Mouse (Mus musculus) stomach, postnatal 0 days (tissue): Measurements from ENCODE around the gene Krt83.

Experiments used
- CTCF ChIP-seq: IDR thresholded peaks from 2 replicates; pipeline ENCODE4 v1.5.1; 2016; ENCODE audit warnings: antibody characterized with exemption, low read depth, mild to moderate bottlenecking, moderate library complexity
- EP300 ChIP-seq: optimal IDR thresholded peaks from 2 replicates; pipeline ENCODE3; 2016; ENCODE audit warnings: antibody characterized with exemption

DNA sequence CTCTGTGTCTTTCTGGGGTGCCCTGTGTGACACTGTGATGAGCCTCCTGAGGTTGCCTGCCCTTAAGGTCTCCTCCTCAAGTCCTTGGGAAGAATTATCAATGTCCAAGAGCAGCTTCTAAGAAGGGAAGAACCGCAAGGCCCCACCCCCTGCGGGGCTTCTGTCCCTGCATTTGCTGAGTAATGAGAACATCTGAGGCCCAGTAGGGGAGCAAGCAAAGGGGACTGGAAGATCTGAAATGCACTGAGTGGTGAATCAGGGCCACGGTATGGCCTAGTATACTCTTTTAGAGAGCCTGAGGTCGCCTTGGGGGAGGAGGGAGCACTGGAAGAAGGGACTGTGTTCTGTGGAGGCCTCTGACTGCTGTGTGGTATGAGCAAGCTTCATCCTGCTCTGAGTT lies 9.3 kb downstream of the Krt83 start:
- no peak for TF ChIP-seq CTCF
- TF ChIP-seq EP300: no peak
